Mouse (Mus musculus): ENCODE measurements around the gene Acss2.
A peak's percentile ranks its signal among the peaks of the same experiment; 100 is the strongest.
"Not testable (repeated sequence)": the region's sequence is repeated elsewhere in the genome, so short reads cannot be mapped to it uniquely, and the experiment has no call there.

Gene Acss2

GRCm38 (mm10) chr2:155589521-155589920, 71.8 kb downstream of the Acss2 start:
- no peak for DNase-seq (ENCODE audit: low read depth, low spot score)

- no peak for DNase-seq (ENCODE audit: low read depth, low spot score)
These were observed 73.1 kb downstream of the Acss2 start for GRCm38 (mm10) chr2:155590876-155591275.

DNA sequence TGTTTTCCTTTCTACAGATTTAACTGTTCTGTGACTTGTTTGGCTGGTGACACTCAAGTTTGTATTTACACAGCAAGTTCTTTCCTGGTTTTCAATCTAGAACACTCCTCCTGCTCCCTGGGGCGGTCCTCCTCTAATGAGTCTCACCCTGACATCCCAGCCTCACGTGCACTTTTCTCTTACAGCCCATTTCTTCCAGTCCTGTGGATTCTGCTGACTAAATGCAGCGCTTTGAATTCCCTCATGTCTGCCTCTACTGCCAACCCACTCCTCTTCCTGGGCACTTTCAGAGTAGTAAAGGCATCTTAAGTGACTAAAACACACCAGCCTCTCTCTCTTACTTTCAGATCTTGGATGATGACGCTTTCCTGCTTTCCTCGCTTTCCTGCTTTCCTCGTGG, 73.9 kb downstream of the Acss2 start:
- DNase-seq (ENCODE audit: low read depth, low spot score) = no peak

- DNase-seq (ENCODE audit: low read depth, low spot score) = peak; percentile 96
These were observed 74.5 kb downstream of the Acss2 start, which contains the start of gene Gss for GRCm38 (mm10) chr2:155592137-155592853. Gene Gss (minus strand): TSS chr2:155592810.

GRCm38 (mm10) chr2:155592854-155593283, 75.1 kb downstream of the Acss2 start:
- no peak for DNase-seq (ENCODE audit: low read depth, low spot score)

- DNase-seq (ENCODE audit: low read depth, low spot score) = no peak
These were observed 77.8 kb downstream of the Acss2 start for GRCm38 (mm10) chr2:155595516-155595915.

DNA sequence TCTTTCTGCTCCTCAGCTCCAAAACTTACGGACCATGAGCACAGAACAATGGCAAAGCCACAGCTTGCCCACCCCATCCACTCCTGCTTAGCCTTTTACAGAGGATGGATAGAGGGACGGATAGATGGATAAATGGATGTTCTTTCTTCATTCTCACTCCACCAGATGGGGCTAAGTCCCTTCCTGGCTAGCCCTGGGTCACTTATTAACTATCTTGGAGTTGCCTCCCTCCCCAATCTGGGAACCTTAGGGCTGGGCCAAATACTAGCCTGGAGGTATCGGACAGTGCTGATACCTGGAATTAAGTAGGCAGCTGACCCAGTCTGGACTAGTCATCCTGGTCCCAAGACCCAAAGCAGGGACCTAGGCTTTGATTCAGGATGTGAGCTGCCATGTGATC, 86.0 kb downstream of the Acss2 start:
- no peak for DNase-seq (ENCODE audit: low read depth, low spot score)

DNA sequence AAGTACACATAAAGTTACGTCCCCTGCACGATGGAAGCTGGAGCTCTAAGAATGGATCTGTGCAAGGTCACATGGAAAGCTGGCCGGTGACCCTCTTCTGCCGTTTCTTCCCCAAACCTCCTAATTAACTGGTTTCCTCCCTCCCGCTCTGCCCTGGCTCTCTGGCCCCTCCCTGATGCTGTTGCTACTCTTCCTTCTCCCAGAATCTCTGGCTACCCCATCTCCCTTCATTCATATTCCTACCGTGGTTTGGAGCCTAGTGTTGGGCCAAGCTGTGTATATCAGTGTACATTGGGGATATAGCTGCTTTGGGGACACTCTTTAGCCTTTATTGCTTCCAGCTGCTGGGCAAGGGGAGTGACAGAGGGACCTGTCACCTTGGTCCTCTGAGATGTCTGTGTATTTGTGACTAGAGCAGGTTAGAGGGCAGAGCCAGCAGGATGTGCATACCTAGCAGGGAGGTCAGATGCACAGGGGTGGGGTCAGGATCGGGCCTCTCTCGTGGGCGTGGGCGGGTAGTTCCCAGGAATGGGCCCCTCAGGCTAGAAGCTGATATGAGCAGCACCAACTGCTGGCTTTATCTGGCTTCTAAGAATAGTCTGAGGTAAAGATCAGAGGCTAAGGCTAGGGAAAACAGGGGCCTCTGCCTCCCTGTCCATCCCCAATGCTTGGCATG, 87.0 kb downstream of the Acss2 start:
- DNase-seq (ENCODE audit: low read depth, low spot score) = no peak

- DNase-seq (ENCODE audit: low read depth, low spot score) = not testable (repeated sequence)
These were observed 87.5 kb downstream of the Acss2 start for GRCm38 (mm10) chr2:155605236-155605589.

GRCm38 (mm10) chr2:155606360-155606759, 88.6 kb downstream of the Acss2 start:
- no peak for DNase-seq (ENCODE audit: low read depth, low spot score)

DNA sequence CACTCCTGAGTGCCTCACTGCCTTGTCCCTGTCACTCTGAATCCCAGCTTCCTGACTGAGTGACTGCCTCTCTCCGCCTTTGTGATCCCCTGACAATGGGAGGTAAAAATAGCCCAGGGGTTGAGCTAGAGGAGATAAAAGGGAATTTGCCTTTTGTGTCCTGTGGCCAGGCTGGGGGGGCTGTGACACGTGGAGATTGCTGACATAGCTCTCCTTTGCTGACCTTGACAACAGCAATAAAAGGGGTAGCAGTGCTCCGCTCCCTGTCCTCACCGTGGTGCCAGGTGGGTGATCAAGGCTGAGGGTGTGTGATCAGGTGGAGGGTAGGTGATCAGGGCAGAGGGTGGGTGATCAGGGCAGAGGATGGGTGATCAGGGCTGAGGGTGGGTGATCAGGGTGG, 93.2 kb downstream of the Acss2 start, which contains the start of gene Myh7b:
TSS of gene Myh7b (plus strand) at position 235 of the 400 bp plus-strand sequence.
- no peak for DNase-seq (ENCODE audit: low read depth, low spot score)

DNA sequence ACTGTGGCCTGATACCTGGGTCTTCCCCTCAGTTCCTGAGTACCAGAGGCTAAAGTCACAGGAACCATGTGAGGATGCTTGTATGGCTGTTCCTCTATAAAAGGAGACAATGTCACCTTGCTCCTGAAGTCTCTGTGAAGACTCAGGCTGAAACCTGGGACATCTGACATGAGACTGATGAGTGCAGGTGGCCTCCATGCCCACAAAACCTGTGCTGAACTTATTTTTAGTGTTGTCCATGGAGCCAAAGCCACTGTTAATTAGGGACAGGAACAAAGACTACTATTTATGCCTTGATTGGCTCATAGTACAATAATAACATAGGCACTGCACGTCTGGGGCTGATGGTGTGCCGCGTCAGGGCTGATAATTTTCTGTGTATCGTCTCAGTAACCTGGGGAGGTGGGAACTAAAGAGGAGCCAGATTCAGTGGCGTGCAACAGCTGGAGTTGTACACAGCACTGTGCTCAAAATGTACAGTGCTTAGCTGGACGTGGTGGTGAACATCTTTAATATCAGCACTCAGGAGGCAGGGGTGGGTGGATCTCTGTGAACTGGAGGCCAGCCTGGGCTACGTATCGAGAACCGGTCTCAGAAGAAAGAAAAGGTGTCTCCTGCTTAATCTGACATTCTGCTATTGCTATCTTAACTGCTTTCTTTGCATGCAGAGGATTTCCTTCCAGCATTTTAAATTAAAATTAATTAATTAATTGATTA, 94.2 kb downstream of the Acss2 start:
- DNase-seq (ENCODE audit: low read depth, low spot score) = no peak

DNA sequence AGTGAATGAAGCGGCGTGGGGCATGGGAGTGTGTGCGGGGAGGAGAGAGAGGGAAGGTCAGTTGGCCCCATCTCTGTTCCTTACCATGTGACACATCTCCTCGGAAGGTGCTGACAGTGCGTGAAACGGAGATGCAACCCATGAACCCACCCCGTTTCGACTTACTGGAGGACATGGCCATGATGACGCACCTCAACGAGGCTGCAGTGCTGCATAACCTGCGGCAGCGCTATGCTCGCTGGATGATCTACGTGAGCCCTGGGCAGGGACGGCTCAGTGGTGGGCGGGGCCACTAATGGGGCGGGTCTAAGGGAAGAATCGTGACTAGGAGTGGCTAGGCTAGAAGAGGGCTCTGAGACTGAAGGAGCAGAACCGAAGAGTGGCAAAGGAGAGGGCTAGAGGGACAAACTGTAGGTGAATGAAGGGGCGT, 95.6 kb downstream of the Acss2 start:
- DNase-seq (ENCODE audit: low read depth, low spot score) = peak; percentile 43

DNA sequence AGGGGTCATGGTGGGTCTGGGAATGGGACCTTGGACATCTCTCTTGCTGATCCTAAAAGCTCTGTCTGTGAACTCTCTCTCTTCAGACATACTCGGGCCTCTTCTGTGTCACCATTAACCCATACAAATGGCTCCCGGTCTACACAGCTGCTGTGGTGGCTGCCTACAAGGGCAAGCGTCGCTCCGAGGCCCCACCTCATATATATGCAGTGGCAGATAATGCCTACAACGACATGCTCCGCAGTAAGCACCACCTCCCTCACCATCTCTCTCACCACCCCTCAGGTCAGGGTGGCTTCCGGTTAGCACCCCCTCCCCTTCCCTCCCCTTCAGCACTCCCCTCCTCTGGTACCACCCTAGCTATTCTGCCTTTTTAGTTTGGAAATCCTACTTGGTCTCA, 96.2 kb downstream of the Acss2 start:
- no peak for DNase-seq (ENCODE audit: low read depth, low spot score)

DNA sequence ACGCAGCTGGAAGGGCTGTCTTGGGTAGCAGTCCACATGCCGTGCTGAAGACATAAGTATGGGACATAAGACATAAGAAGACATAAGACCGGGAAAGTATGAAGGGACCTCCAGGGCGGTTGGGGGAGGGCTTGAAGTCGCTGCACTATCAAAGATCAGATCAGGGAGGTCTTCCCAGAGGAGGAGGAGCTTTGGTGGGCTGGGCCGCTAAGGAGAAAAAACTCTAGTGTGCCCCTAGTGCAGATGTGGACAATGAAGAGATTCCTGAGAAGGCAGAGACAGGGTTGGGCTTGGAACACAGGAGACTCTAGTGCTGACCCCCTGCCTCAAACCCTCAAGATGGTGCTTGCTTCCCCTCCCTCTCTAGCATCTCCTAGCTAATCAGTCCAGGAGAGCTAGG, 99.2 kb downstream of the Acss2 start:
- DNase-seq (ENCODE audit: low read depth, low spot score) = no peak

GRCm38 (mm10) chr2:155619817-155620216, 102.1 kb downstream of the Acss2 start:
- DNase-seq (ENCODE audit: low read depth, low spot score) = peak; percentile 40

GRCm38 (mm10) chr2:155622606-155623005, 104.9 kb downstream of the Acss2 start:
- no peak for DNase-seq (ENCODE audit: low read depth, low spot score)

DNA sequence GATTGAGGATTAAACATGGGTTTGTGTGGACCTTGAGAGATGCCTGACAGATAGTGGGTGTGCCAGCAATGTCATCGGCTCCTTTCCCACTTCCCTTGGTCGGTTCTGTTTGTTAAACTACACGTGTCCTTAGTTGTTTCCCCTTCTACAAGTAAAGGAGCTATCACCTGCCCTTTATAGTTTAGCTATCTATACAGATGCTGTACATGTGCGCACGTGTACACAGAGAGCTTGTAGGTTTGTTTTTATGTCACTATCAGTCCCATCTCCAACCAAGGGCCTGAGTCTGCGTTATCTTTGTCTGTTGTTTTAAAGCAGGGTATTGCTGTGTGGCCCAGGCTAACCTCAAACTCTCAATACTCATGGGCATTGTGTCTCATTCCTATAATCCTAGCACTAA, 106.2 kb downstream of the Acss2 start:
- DNase-seq (ENCODE audit: low read depth, low spot score) = no peak

DNA sequence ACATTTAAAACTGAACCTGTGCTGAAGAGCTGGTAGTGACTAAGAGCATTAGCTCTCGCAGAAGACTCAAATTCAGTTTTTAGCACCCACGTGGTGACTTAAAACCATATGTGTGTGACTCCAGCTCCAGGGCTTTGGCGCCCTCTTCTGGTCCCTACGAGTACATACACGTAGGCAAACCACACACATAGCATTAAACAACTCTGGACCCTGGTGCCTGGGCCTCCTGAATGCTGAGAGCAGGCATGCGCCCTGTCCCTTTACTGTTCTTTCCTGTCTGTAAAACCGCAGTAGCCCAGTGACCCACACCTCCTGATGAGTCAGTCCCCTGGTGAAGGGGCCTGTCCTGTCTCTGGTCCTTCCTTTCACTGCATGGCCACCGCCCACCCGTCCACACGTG, 107.0 kb downstream of the Acss2 start:
- DNase-seq (ENCODE audit: low read depth, low spot score) = peak; percentile 44

DNA sequence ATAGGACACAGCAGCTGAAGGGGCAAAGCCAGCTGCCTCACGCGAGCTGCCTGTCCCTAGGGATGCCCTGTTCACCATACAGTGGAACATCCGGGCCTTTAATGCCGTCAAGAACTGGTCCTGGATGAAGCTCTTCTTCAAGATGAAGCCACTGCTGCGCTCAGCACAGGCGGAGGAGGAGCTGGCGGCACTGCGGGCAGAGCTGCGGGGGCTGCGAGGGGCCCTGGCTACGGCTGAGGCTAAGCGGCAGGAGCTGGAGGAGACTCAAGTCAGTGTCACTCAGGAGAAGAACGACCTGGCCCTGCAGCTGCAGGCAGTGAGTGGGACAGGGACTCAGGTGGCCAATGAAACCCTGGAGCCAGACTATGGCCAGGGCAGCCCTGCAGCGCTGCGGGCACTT, 108.5 kb downstream of the Acss2 start:
- no peak for DNase-seq (ENCODE audit: low read depth, low spot score)

- peak; percentile 50 for DNase-seq (ENCODE audit: low read depth, low spot score)
These were observed 109.4 kb downstream of the Acss2 start for GRCm38 (mm10) chr2:155627030-155627738.

- no peak for DNase-seq (ENCODE audit: low read depth, low spot score)
These were observed 110.4 kb downstream of the Acss2 start for GRCm38 (mm10) chr2:155628112-155628511.
